22 mouse cellular contexts compared by ENCODE assay signal in the genomic region with DNA sequence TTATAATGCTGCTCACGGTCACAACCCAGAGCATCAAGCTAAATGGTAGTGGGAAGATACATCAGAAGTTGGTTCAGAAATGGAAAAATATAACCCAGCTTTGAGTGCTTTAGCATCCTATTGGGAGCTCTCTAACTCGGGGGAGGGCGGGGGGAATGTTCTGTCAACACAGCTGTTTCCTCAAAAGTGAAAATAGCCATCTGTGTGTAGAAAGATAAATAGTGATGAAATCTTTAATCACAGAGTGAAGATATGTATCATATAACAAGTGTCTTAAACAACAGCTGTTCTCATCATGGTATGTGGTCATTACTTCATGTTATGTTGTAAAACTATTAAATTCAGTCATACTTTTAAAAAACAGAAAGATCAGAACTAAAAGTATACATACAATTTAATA.
DNase-seq lines count a peak whose midpoint lies in the region; ATAC-seq and TF ChIP-seq lines count a peak whose summit lies in the region.
"Had no signal": no experiment of that assay in that cellular context is flagged by ENCODE, and none has a peak within 500 bp of the region (broad histone marks: within the 10 kb centered on the region; RNA-seq: fewer than 3 reads in every experiment).

No protein-coding gene starts in this region.

- no peak overlapping the region for H3K9ac ChIP-seq in forebrain, embryonic 15.5 days (replicated peaks)
- no peak overlapping the region for H3K9ac ChIP-seq in forebrain, embryonic 12.5 days
- H3K9ac ChIP-seq in kidney, postnatal 0 days (ENCODE audit: low read depth, low read length), result no peak overlapping the region
- H3K9ac ChIP-seq: embryonic facial prominence, embryonic 13.5 days; hindbrain, embryonic 12.5 days; hindbrain, embryonic 15.5 days had no signal

- no peaks in the 10 kb centered on the region for H3K36me3 ChIP-seq in forebrain, embryonic 15.5 days
- no peaks in the 10 kb centered on the region for H3K36me3 ChIP-seq in forebrain, embryonic 12.5 days (replicated peaks)
- no peaks in the 10 kb centered on the region for H3K36me3 ChIP-seq in kidney, postnatal 0 days (ENCODE audit: insufficient read depth, low read length)
- H3K36me3 ChIP-seq in myocyte (ENCODE audit: control insufficient read depth, insufficient read depth), result no peaks in the 10 kb centered on the region
- H3K36me3 ChIP-seq: embryonic facial prominence, embryonic 13.5 days; hindbrain, embryonic 12.5 days; hindbrain, embryonic 15.5 days had no signal

- 73% methylated on average over 3 of the region's 3 CpGs for WGBS in forebrain, embryonic 15.5 days
- 88% methylated on average over 3 of the region's 3 CpGs for WGBS in forebrain, embryonic 12.5 days
- 68% methylated on average over 3 of the region's 3 CpGs for WGBS in kidney, postnatal 0 days

- no peak overlapping the region for H3K4me2 ChIP-seq in forebrain, embryonic 15.5 days (replicated peaks)
- H3K4me2 ChIP-seq in forebrain, embryonic 12.5 days, result no peak overlapping the region
- no peak overlapping the region for H3K4me2 ChIP-seq in kidney, postnatal 0 days (ENCODE audit: low read length)
- peak overlapping the region; percentile 49 for H3K4me2 ChIP-seq in myocyte (ENCODE audit: low read depth)
- H3K4me2 ChIP-seq: embryonic facial prominence, embryonic 13.5 days; heart, embryonic 11.5 days; hindbrain, embryonic 12.5 days; hindbrain, embryonic 15.5 days had no signal

- peak; percentile 24 for DNase-seq in kidney, postnatal 0 days (ENCODE audit: low spot score)
- DNase-seq in kidney, adult 18-20 months, result no peak
- DNase-seq in brain, adult 2 months (ENCODE audit: low read depth, low spot score), result peak; percentile 14
- DNase-seq in right cerebral cortex, postnatal 4 days, result no peak
- DNase-seq: adrenal gland, adult 8-10 months; adrenal gland, postnatal 25 days; cerebellum, adult 11 months; cerebellum, adult 2 months; cerebellum, adult 9-11 months; cerebellum, postnatal 25 days; gastrocnemius, postnatal 25 days; heart, adult 2 months; kidney, adult 8-10 months had no signal

- no peaks in the 10 kb centered on the region for H3K27me3 ChIP-seq in forebrain, embryonic 15.5 days
- no peaks in the 10 kb centered on the region for H3K27me3 ChIP-seq in forebrain, embryonic 12.5 days
- no peaks in the 10 kb centered on the region for H3K27me3 ChIP-seq in kidney, postnatal 0 days (ENCODE audit: insufficient read depth, low read length)
- H3K27me3 ChIP-seq in myocyte (ENCODE audit: control insufficient read depth, insufficient read depth, insufficient read length), result no peaks in the 10 kb centered on the region
- H3K27me3 ChIP-seq: embryonic facial prominence, embryonic 13.5 days; hindbrain, embryonic 12.5 days; hindbrain, embryonic 15.5 days had no signal

- TF ChIP-seq POLR2A in myocyte (IDR thresholded peaks at IDR 0.05; ENCODE audit: insufficient read length, low read depth), result no peak

- H3K27ac ChIP-seq in forebrain, embryonic 15.5 days (replicated peaks), result no peak overlapping the region
- no peak overlapping the region for H3K27ac ChIP-seq in forebrain, embryonic 12.5 days
- H3K27ac ChIP-seq in kidney, postnatal 0 days, result no peak overlapping the region
- H3K27ac ChIP-seq: embryonic facial prominence, embryonic 13.5 days; heart, adult 2 months; hindbrain, embryonic 12.5 days; hindbrain, embryonic 15.5 days had no signal

- ATAC-seq in forebrain, embryonic 15.5 days (replicated peaks), result peak; percentile 38; the same call in 1 of the 2 replicates
- no peak for ATAC-seq in forebrain, embryonic 12.5 days (ENCODE audit: low FRiP score)
- no peak for ATAC-seq in kidney, postnatal 0 days (replicated peaks; ENCODE audit: low FRiP score, low read depth)
- ATAC-seq: activated CD4-positive, CD25-positive, alpha-beta regulatory T cell, adult 4 months; intestine, postnatal 0 days had no signal

- H3ac ChIP-seq in myocyte (ENCODE audit: control insufficient read depth, insufficient read length), result no peak overlapping the region

- H3K79me2 ChIP-seq in myocyte (ENCODE audit: control insufficient read depth, insufficient read depth), result no peaks in the 10 kb centered on the region

- H3K9me3 ChIP-seq in forebrain, embryonic 15.5 days, result no peaks in the 10 kb centered on the region
- H3K9me3 ChIP-seq in forebrain, embryonic 12.5 days, result no peaks in the 10 kb centered on the region
- no peaks in the 10 kb centered on the region for H3K9me3 ChIP-seq in kidney, postnatal 0 days (replicated peaks; ENCODE audit: low read length)
- H3K9me3 ChIP-seq: embryonic facial prominence, embryonic 13.5 days; hindbrain, embryonic 12.5 days; hindbrain, embryonic 15.5 days had no signal

- no peak overlapping the region for H3K4me3 ChIP-seq in forebrain, embryonic 15.5 days
- no peak overlapping the region for H3K4me3 ChIP-seq in forebrain, embryonic 12.5 days (replicated peaks)
- H3K4me3 ChIP-seq in kidney, postnatal 0 days (replicated peaks; ENCODE audit: low read depth, low read length), result no peak overlapping the region
- no peak overlapping the region for H3K4me3 ChIP-seq in myocyte
- H3K4me3 ChIP-seq: embryonic facial prominence, embryonic 13.5 days; heart, adult 2 months; hindbrain, embryonic 12.5 days; hindbrain, embryonic 15.5 days had no signal

- no peaks in the 10 kb centered on the region for H3K4me1 ChIP-seq in forebrain, embryonic 15.5 days
- no peaks in the 10 kb centered on the region for H3K4me1 ChIP-seq in forebrain, embryonic 12.5 days
- H3K4me1 ChIP-seq in kidney, postnatal 0 days (replicated peaks; ENCODE audit: insufficient read depth, low read length), result no peaks in the 10 kb centered on the region
- H3K4me1 ChIP-seq: embryonic facial prominence, embryonic 13.5 days; hindbrain, embryonic 12.5 days; hindbrain, embryonic 15.5 days had no signal

- no peak for TF ChIP-seq CTCF in kidney, postnatal 0 days (IDR thresholded peaks at IDR 0.05; ENCODE audit: low read depth)

TF ChIP-seq in myocyte, 11 proteins besides CTCF, POLR2A, EP300 and RAD21:
- TF ChIP-seq MYOD1 (IDR thresholded peaks at IDR 0.05; ENCODE audit: control insufficient read depth in 1 of 3, insufficient read length in 2 of 3, low read depth in 2 of 3), result peak in 1 of 3 experiments; percentile 4
- TF ChIP-seq MAX (IDR thresholded peaks at IDR 0.05; ENCODE audit: low read depth), result no peak
- TF ChIP-seq USF1 (IDR thresholded peaks at IDR 0.05; ENCODE audit: low read depth), result no peak
- TF ChIP-seq SRF (IDR thresholded peaks at IDR 0.05; ENCODE audit: control insufficient read depth, insufficient read length, low read depth), result no peak
- peak; percentile 71 for TF ChIP-seq CEBPB (IDR thresholded peaks at IDR 0.05; ENCODE audit: insufficient read depth, poor library complexity, severe bottlenecking)
- TF ChIP-seq TCF3 (IDR thresholded peaks at IDR 0.05; ENCODE audit: insufficient read length, low read depth), result no peak
- no peak for TF ChIP-seq REST (IDR thresholded peaks at IDR 0.05; ENCODE audit: insufficient read depth, insufficient read length)
- TF ChIP-seq E2F4 (IDR thresholded peaks at IDR 0.05; ENCODE audit: insufficient read depth), result no peak
- peak; percentile 67 for TF ChIP-seq TCF12 (IDR thresholded peaks at IDR 0.05; ENCODE audit: insufficient read depth, poor library complexity, severe bottlenecking)

Comparison
In these comparisons a context has a peak if more than half of its experiments do, and no peak if none do; other contexts are left out.
1. DNase-seq: peak in kidney, postnatal 0 days (single experiment) and brain, adult 2 months (single experiment); none in kidney, adult 18-20 months (single experiment) and right cerebral cortex, postnatal 4 days (single experiment).